Mouse (Mus musculus): ENCODE results near the gene Lrrc7.

Lrrc7 gene

GRCm38 (mm10) chr3:158561987-158562360 lies at the start of gene Lrrc7:
Gene Lrrc7 (minus strand): TSS chr3:158562221.
- peak; percentile 62 to 69 for DNase-seq

GRCm38 (mm10) chr3:158607065-158607464 lies 45.0 kb upstream of the Lrrc7 start:
- DNase-seq: no peak

GRCm38 (mm10) chr3:158605274-158605673 lies 43.3 kb upstream of the Lrrc7 start:
- DNase-seq: no peak

GRCm38 (mm10) chr3:158561256-158561986 lies 600 bp downstream of the Lrrc7 start:
- peak; percentile 57 to 65 for DNase-seq

GRCm38 (mm10) chr3:158560891-158561255 lies 1.1 kb downstream of the Lrrc7 start:
- DNase-seq: peak in 1 of 2 experiments; percentile 60

GRCm38 (mm10) chr3:158559691-158560650 lies 2.0 kb downstream of the Lrrc7 start:
- DNase-seq: peak; percentile 11 to 17

- DNase-seq: peak in 1 of 2 experiments; percentile 4
Measured at GRCm38 (mm10) chr3:158559131-158559658, 2.8 kb downstream of the Lrrc7 start.

GRCm38 (mm10) chr3:158558631-158559030 lies 3.4 kb downstream of the Lrrc7 start:
- DNase-seq: no peak

GRCm38 (mm10) chr3:158554280-158554679 lies 7.7 kb downstream of the Lrrc7 start:
- no peak for DNase-seq

- DNase-seq: no peak
Measured at GRCm38 (mm10) chr3:158552105-158552504, 9.9 kb downstream of the Lrrc7 start.

GRCm38 (mm10) chr3:158543481-158543880 lies 18.5 kb downstream of the Lrrc7 start:
- DNase-seq: no peak

GRCm38 (mm10) chr3:158532859-158533258 lies 29.2 kb downstream of the Lrrc7 start:
- no peak for DNase-seq

- no peak for DNase-seq
Measured at GRCm38 (mm10) chr3:158528471-158528870, 33.5 kb downstream of the Lrrc7 start.

GRCm38 (mm10) chr3:158493730-158494129 lies 68.3 kb downstream of the Lrrc7 start:
- DNase-seq: no peak

- no peak for DNase-seq
Measured at GRCm38 (mm10) chr3:158479677-158480076, 82.3 kb downstream of the Lrrc7 start.

- DNase-seq: no peak
Measured at GRCm38 (mm10) chr3:158400600-158400999, 161.4 kb downstream of the Lrrc7 start.

- DNase-seq: no peak
Measured at GRCm38 (mm10) chr3:158391534-158391933, 170.5 kb downstream of the Lrrc7 start.

- DNase-seq: no peak
Measured at GRCm38 (mm10) chr3:158388076-158388454, 174.0 kb downstream of the Lrrc7 start.

GRCm38 (mm10) chr3:158387413-158388075 lies 174.5 kb downstream of the Lrrc7 start:
- no peak for DNase-seq

- no peak for DNase-seq
Measured at GRCm38 (mm10) chr3:158386848-158387247, 175.2 kb downstream of the Lrrc7 start.

GRCm38 (mm10) chr3:158375885-158376284 lies 186.1 kb downstream of the Lrrc7 start:
- peak; percentile 9 to 59 for DNase-seq

GRCm38 (mm10) chr3:158369169-158369568 lies 192.9 kb downstream of the Lrrc7 start:
- DNase-seq: no peak

- DNase-seq: no peak
Measured at GRCm38 (mm10) chr3:158365801-158366200, 196.2 kb downstream of the Lrrc7 start.
